Mouse (Mus musculus) hindbrain, embryonic 12.5 days (tissue): ENCODE data around the gene Krt27. TPM values are rescaled to one million over a fixed set of nuclear protein-coding genes. Genes with fewer than 3 reads are reported as not detected.

Experiments used
- ATAC-seq: fragments of 200-750 bp; cut with Nextera tagmentation; 2 replicates; pipeline ENCODE4 v1.8.0; 2017; ENCODE audit warnings: moderate TSS enrichment; ENCODE audit not compliant: low FRiP score
- H3K27ac ChIP-seq: fragments of 300-500 bp; sonication (generic); 2 replicates; pipeline ENCODE4 v1.5.1; 2016; ENCODE audit warnings: mild to moderate bottlenecking
- H3K27me3 ChIP-seq: fragments of 300-500 bp; sonication (generic); 2 replicates; pipeline ENCODE4 v1.6.1; 2016; ENCODE audit warnings: mild to moderate bottlenecking
- H3K36me3 ChIP-seq: fragments of 300-500 bp; sonication (generic); 2 replicates; pipeline ENCODE4 v1.6.1; 2016; ENCODE audit warnings: mild to moderate bottlenecking
- H3K4me1 ChIP-seq: fragments of 300-500 bp; sonication (generic); 2 replicates; pipeline ENCODE4 v1.6.1; 2016
- H3K4me2 ChIP-seq: fragments of 300-500 bp; sonication (generic); replicated peaks from 2 replicates; pipeline ENCODE4 v1.6.1; 2016; ENCODE audit warnings: mild to moderate bottlenecking
- H3K4me3 ChIP-seq: fragments of 300-500 bp; sonication (generic); 2 replicates; pipeline ENCODE4 v1.5.1; 2016; ENCODE audit warnings: mild to moderate bottlenecking
- H3K9ac ChIP-seq: fragments of 300-500 bp; sonication (generic); 2 replicates; pipeline ENCODE4 v1.6.1; 2016; ENCODE audit warnings: mild to moderate bottlenecking, moderate library complexity
- H3K9me3 ChIP-seq: fragments of 300-500 bp; sonication (generic); replicated peaks from 2 replicates; pipeline ENCODE4 v1.6.1; 2016; ENCODE audit warnings: mild to moderate bottlenecking
- WGBS: fragments of 180-500 bp; shearing (Covaris S2); methylation state at CpG from one replicate; pipeline ENCODE4 v1.1.7; 2016; 5-methylcytosine and 5-hydroxymethylcytosine counted together
- polyA plus RNA-seq: library from polyadenylated mRNA; unstranded; fragments of >200 nt; fragmentation: Nextera tagmentation; extraction: Ambion mirVana; gene quantifications from 2 replicates; pipeline ENCODE4 v1.2.1, GENCODE M21; 2016

Gene Krt27
- not detected in 2 replicates for polyA plus RNA-seq

DNA sequence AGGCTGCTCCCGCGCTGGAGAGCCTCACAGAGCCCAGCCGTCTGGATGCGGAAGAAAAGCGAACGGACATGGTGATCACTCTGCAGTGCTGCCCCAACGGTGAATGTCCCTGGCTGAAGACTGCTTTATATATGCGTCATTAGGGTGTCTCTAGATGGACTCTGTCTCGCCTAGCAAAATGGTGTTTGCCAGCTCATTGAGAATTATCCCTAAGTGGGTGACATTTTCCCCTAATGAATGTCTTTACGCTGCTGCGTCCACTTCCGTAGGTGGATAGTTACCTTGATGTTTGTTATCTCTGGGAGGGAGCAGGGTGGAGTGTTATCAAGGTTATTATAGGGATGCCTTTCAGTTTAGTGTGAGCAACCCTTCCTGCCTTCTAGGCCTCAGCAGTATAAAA, at the start of gene Krt27:
Krt27 (minus strand) TSS at position 101 of the 400 bp plus-strand sequence.
- Histone ChIP-seq H3K27me3 (peaks cover 2% of the 10 kb centered on the region; the same call in 1 of the 2 replicates), H3K36me3 (no peaks in the 10 kb centered on the region), H3K9me3 (no peaks in the 10 kb centered on the region), H3K4me2 (no peak within 1 kb of the TSS), H3K27ac (no peak within 1 kb of the TSS), H3K4me1 (no peaks in the 10 kb centered on the region), H3K9ac (no peak within 1 kb of the TSS), H3K4me3 (no peak within 1 kb of the TSS)
- WGBS: 84% methylated on average over 12 of the region's 12 CpGs
- ATAC-seq: no peak

DNA sequence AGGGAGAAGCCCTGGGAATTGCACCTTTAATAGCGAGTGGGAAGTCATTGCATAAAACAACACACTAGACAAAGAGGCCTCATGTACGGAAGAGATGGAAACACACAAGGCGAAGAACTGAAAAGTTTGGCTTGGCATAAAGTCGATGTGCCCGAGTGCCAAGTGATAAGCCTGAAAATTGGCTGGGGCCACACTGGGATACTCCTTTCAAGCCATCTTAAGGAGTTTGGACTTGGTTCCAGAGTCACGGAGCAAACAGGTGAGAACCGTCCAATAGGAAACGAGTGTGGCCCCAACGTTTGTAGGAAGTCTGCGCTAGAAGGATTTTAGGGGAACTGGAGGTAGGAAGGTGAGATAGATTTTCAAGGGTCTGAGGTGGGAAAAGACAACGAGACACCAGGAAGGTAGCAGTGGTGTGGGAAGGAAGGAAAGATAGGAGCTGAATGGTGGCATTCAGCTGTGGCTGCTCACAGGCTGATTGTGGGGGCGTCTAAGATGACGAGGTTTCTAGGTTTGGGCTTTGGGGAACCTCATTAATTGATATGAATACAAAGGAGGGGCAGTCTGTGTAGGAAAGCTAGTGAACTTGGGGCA, 49.1 kb upstream of the Krt27 start:
- Histone ChIP-seq H3K36me3 (no peaks in the 10 kb centered on the region), H3K4me1 (no peaks in the 10 kb centered on the region), H3K4me3 (no peak overlapping the region), H3K27ac (no peak overlapping the region), H3K4me2 (no peak overlapping the region), H3K9ac (no peak overlapping the region), H3K27me3 (0 out of 2 replicates have a peak, but pooled peaks cover 4% of the 10 kb centered on the region), H3K9me3 (no peaks in the 10 kb centered on the region)
- ATAC-seq: no peak
- WGBS: 91% methylated on average over 13 of the region's 13 CpGs

DNA sequence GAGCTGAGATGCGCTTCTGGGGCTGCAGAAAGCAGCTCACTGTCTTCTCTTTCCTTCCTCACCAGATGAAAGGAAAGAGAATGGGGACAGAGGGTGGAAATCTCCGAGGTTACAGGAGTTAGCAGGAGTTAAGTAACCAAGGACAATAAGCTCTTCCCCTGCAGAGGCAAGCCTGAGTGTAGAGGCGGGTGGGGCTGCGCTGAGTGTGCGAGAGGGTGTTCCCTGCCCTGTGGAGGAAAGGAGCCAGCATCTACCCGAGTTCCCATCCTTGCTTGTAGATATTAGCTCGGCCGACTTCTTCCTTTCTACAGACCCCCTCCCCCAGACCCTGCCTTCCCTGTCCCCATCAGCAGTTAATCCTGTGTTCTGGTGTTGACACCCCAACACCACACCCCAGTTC, 47.9 kb upstream of the Krt27 start:
- WGBS: 73% methylated on average over 8 of the region's 8 CpGs
- no peaks in the 10 kb centered on the region for H3K9me3 ChIP-seq
- H3K9ac ChIP-seq: no peak overlapping the region
- no peak for ATAC-seq
- H3K36me3 ChIP-seq: no peaks in the 10 kb centered on the region
- H3K4me1 ChIP-seq: no peaks in the 10 kb centered on the region
- no peak overlapping the region for H3K4me2 ChIP-seq
- H3K27ac ChIP-seq: no peak overlapping the region
- H3K27me3 ChIP-seq: 0 out of 2 replicates have a peak, but pooled peaks cover 4% of the 10 kb centered on the region
- H3K4me3 ChIP-seq: no peak overlapping the region

DNA sequence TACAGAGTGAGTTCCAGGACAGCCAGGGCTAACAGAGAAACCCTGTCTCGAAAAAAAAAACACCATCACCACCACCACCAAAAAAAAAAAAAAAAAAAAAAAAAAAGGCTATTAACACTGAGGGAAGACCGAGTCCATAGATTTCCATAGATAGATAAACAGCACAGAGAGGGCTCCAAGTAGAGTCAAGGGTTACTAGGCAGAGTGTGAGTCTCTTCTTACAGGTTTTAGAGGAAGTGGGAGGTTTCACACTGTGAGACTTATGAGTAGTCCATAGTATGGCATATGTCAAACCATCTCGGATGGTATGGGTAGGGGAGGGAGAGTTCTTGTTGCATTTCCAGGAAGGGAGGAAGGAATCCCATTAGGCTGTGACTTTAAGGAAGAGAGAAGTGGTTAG, 47.2 kb upstream of the Krt27 start:
- H3K27me3 ChIP-seq: 0 out of 2 replicates have a peak, but pooled peaks cover 4% of the 10 kb centered on the region
- 74% methylated on average over 3 of the region's 3 CpGs for WGBS
- H3K4me2 ChIP-seq: no peak overlapping the region
- H3K4me1 ChIP-seq: no peaks in the 10 kb centered on the region
- H3K36me3 ChIP-seq: no peaks in the 10 kb centered on the region
- no peak for ATAC-seq
- H3K9me3 ChIP-seq: no peaks in the 10 kb centered on the region
- H3K27ac ChIP-seq: no peak overlapping the region
- no peak overlapping the region for H3K4me3 ChIP-seq
- H3K9ac ChIP-seq: no peak overlapping the region

DNA sequence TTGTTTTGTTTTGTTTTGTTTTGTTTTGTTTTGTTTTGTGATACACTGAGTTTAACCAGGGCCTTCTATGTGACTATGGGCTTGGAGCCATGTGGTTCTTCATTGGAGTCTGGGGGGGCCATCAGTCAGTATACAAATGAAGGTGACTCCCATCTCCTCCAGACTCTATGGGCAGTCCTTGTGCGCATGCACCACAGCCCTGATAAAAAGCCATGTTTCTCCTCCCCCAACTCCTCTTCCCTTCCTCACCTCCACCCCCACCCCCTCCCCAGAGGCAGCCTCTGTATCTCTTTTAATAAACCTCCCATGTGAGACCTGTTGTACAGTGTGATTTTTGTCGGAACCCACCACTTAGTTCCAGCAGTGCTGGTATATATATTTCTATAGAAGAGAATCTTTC, 45.8 kb upstream of the Krt27 start:
- no peaks in the 10 kb centered on the region for H3K9me3 ChIP-seq
- H3K36me3 ChIP-seq: no peaks in the 10 kb centered on the region
- no peak overlapping the region for H3K9ac ChIP-seq
- 0 out of 2 replicates have a peak, but pooled peaks cover 4% of the 10 kb centered on the region for H3K27me3 ChIP-seq
- 91% methylated on average over 2 of the region's 2 CpGs for WGBS
- no peak overlapping the region for H3K4me2 ChIP-seq
- ATAC-seq: no peak
- no peaks in the 10 kb centered on the region for H3K4me1 ChIP-seq
- no peak overlapping the region for H3K4me3 ChIP-seq
- H3K27ac ChIP-seq: no peak overlapping the region

DNA sequence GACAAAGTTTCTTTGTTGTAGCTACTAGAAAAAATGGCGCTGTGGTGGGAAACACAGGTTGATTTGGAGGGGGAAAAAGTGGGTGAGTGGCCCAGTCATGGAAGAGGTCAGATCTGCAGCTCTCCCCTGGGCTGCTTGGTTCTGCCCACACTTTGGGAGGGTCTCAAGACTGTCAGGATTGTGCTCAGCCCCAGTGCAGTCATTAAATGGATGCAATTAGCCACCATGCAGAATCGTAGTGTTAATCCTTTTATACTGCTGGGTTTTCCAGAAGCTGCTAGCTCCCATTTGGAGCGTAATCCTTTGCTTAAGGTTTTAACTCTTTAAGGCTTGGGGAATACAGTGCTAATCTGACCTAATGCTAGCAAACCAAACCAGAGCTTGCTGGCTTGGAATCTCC, 45.1 kb upstream of the Krt27 start:
- Histone ChIP-seq H3K27me3 (0 out of 2 replicates have a peak, but pooled peaks cover 4% of the 10 kb centered on the region), H3K27ac (no peak overlapping the region), H3K36me3 (no peaks in the 10 kb centered on the region), H3K4me3 (no peak overlapping the region), H3K9me3 (no peaks in the 10 kb centered on the region), H3K4me2 (no peak overlapping the region), H3K4me1 (no peaks in the 10 kb centered on the region), H3K9ac (no peak overlapping the region)
- 68% methylated on average over 3 of the region's 3 CpGs for WGBS
- ATAC-seq: no peak

DNA sequence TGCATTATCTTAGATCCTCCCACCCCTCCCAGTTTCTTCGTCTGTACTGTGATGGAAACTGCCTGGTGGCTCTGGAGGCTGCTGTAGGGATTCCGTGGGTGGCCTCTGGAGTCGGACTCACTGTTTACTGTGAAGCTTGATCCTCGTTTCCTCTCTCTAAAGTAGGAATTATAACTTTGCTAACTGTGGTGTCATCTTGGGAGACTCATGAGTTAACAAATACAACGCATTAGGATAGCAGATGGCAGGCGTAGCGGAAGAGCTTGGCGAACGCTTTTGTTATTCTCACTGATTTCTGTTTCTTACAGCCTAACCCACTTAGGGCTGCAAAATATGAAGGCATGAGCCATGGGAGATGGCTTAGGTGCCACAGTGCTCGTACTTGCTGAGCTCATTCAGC, 41.6 kb upstream of the Krt27 start:
- Histone ChIP-seq H3K27me3 (no peaks in the 10 kb centered on the region), H3K4me2 (no peak overlapping the region), H3K9me3 (no peaks in the 10 kb centered on the region), H3K4me1 (no peaks in the 10 kb centered on the region), H3K4me3 (no peak overlapping the region), H3K27ac (no peak overlapping the region), H3K9ac (no peak overlapping the region), H3K36me3 (no peaks in the 10 kb centered on the region)
- WGBS: 88% methylated on average over 10 of the region's 10 CpGs
- no peak for ATAC-seq

DNA sequence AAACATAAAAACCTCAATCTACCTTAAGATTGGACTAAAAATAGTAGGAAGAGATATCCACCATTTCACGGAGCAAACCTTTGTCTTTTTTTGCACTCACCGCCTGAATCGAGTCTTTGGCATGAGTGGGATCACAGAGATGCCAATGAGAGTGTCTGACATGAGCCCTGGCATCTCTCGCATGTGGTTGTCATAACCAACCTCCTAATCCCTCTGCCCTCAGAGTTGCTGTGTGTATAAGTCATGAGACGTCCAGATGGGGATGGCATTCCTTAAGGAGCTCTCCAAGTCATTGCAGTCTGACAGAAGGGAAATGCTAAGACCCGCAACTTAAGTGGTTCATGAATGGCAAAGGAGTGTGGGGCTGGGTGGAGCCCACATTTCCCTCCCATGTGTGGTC, 40.5 kb upstream of the Krt27 start:
- Histone ChIP-seq H3K4me1 (peaks cover 8% of the 10 kb centered on the region), H3K9me3 (no peaks in the 10 kb centered on the region), H3K9ac (no peak overlapping the region), H3K36me3 (no peaks in the 10 kb centered on the region), H3K4me3 (no peak overlapping the region), H3K4me2 (no peak overlapping the region), H3K27ac (no peak overlapping the region), H3K27me3 (no peaks in the 10 kb centered on the region)
- ATAC-seq: no peak
- WGBS: 79% methylated on average over 6 of the region's 6 CpGs

DNA sequence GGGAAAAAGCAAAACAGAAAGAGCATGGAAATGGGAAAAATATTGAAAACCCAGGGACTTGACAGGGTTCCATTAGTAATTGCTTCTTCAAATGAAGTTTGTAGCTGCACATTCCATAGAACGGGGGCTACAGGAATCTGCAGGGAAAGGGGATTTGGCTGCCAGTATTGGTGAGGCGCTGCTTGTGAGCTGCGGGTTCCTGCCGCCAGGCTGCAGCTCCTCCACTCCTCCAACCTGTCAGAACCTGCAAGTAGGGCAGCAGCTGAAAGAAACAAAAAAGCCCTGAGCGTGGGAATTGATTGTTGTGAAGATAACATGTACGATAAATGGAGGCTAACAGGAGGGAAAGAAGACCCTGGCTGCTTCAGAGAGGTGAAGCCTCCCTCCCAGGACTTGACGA, 40.0 kb upstream of the Krt27 start:
- H3K4me1 ChIP-seq: peaks cover 8% of the 10 kb centered on the region
- H3K4me2 ChIP-seq: no peak overlapping the region
- no peak for ATAC-seq
- no peak overlapping the region for H3K9ac ChIP-seq
- H3K36me3 ChIP-seq: no peaks in the 10 kb centered on the region
- WGBS: 77% methylated on average over 7 of the region's 7 CpGs
- H3K4me3 ChIP-seq: no peak overlapping the region
- H3K27ac ChIP-seq: no peak overlapping the region
- H3K9me3 ChIP-seq: no peaks in the 10 kb centered on the region
- H3K27me3 ChIP-seq: no peaks in the 10 kb centered on the region

DNA sequence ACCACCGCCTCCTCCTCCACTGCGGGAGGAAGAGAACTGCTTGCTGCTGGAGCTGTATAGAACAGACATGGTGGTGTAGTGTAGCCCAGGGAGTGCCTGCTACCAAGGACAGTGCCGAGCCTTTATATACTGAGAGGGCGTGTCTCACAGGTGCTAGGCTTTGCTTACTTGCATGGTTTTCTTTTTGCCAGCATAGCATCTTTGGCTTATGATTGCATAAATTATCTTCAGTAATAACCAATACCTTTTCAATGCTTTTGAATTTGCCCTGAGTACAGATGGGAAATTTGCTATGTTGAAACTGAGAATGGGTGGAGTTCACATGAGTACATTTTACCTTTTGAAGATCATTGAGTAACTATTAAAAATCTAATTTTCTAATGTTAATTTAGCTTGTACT, 38.4 kb upstream of the Krt27 start, which contains the start of gene Krt10:
Krt10 (minus strand) TSS at position 101 of the 400 bp plus-strand sequence.
- ATAC-seq: no peak
- H3K4me2 ChIP-seq: no peak within 1 kb of the TSS
- 0 out of 2 replicates have a peak, but pooled peaks cover 3% of the 10 kb centered on the region for H3K27me3 ChIP-seq
- no peak within 1 kb of the TSS for H3K9ac ChIP-seq
- H3K36me3 ChIP-seq: no peaks in the 10 kb centered on the region
- H3K4me3 ChIP-seq: no peak within 1 kb of the TSS
- peaks cover 8% of the 10 kb centered on the region for H3K4me1 ChIP-seq
- no peaks in the 10 kb centered on the region for H3K9me3 ChIP-seq
- 90% methylated on average over 4 of the region's 4 CpGs for WGBS
- no peak within 1 kb of the TSS for H3K27ac ChIP-seq

DNA sequence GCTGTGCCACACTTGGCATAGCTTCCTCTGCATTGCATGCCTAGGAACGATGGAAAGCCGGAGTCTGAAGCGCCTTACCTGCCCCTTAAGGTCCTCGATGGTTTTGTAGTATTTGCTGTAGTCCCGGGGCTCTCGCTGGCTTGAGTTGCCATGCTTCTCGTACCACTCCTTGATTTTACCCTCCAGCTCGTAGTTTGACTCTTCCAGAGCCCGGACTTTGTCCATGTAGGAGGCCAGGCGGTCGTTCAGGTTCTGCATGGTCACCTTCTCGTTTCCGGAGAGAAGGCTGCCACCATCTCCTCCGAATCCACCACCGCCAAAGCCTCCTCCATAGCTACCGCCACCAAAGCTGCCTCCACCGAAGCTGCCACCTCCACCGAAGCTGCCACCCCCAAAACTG, 37.8 kb upstream of the Krt27 start:
- Histone ChIP-seq H3K27ac (no peak overlapping the region), H3K27me3 (0 out of 2 replicates have a peak, but pooled peaks cover 5% of the 10 kb centered on the region), H3K9me3 (no peaks in the 10 kb centered on the region), H3K4me2 (no peak overlapping the region), H3K36me3 (no peaks in the 10 kb centered on the region), H3K9ac (no peak overlapping the region), H3K4me3 (no peak overlapping the region), H3K4me1 (peaks cover 8% of the 10 kb centered on the region)
- WGBS: 92% methylated on average over 18 of the region's 18 CpGs
- ATAC-seq: no peak

DNA sequence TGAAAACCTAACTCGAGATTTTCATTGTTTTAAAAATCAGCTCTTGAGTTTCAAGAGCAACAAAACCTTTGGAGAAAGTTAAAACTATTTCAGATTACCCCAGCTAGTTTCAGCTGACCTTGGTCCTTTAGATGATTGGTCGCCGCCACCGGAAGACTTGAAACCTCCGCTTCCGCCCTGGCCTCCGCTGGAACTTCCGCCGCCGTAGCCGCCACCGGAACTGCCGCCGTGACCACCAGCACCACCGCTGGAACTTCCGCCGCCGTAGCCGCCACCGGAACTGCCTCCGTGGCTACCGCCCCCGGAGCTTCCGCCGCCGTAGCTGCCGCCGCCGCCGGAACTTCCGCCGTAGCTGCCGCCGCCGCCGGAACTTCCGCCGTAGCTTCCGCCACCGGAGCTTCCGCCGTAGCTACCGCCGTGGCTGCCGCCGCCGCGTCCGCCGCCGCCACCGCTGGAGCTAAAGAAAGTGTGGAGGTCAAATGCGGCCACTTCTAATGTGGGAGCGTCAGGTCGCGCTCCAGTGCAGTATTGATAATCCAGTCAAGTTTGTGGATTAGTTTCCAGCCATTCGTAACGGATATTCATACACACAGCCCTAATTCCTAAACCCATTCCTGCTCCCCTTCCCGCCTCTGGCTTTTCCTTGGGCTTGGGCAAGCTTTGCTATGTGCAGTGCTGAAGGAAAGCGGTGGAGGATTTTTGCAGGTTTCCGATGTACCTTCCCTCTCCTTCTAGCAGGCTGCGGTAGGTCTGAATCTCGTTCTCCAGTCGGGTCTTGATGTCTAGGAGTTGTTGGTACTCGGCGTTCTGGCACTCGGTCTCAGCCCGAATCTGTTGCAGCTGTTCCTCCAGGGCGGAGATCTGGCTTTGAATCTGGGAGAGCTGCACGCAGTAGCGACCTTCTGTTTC, 35.2 kb upstream of the Krt27 start:
- Histone ChIP-seq H3K27ac (peak overlapping the region; percentile 96), H3K4me3 (peak overlapping the region; percentile 58), H3K27me3 (peaks cover 20% of the 10 kb centered on the region), H3K36me3 (no peaks in the 10 kb centered on the region), H3K9ac (peak overlapping the region; percentile 68), H3K4me2 (peak overlapping the region; percentile 66), H3K4me1 (peaks cover 8% of the 10 kb centered on the region), H3K9me3 (no peaks in the 10 kb centered on the region)
- WGBS: 2% methylated on average over 71 of the region's 71 CpGs
- ATAC-seq: peak; percentile 73
